Mouse (Mus musculus) left cerebral cortex, adult 11 months (tissue): ENCODE measurements around the gene Zc3h12a.
A peak's percentile ranks its signal among the peaks of the same experiment; 100 is the strongest.

Source experiments
- DNase-seq: peaks from one replicate; pipeline ENCODE4 v3.0.0; 2022; ENCODE audit warnings: low spot score

Gene Zc3h12a

DNA sequence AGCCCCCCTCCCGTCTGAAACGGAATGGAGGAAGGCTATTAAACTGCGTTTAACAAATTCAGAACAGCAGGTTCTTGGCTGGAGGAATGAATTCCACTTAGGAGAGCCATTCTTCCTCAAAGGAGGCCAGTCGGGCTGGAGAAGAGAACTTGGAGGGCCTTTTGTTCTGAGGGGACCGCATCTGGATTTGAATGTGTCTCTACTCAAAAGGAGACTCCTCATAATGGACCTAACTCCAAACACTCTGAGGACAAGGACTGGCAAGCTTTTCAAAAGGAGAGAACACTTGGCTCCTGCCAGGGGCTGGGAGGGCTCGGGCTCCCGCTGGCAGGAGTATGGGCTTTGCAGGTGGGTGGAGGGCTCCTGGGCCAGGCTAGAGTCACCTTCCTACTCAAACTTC is 17.0 kb upstream of the Zc3h12a start:
- DNase-seq, result no peak

DNA sequence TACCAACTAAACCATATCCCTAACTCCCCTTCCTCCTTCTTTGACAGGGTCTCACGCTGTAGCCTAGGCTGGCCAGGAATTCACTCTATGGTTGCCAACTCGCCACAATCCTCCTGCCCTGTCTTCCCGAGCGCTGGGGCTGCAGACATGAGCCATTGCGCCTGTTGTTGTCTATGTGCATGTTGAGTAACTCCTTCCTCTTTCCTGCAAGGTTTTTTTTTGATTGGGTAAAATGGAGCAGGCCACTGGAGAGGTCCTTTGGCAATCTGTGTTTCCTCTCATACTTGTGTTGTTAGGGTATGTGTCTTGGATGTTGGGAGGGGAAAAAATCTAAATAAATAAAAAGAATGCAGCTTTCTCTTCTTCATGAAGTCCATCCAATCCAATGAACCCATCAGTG is 16.6 kb upstream of the Zc3h12a start:
- no peak for DNase-seq

DNA sequence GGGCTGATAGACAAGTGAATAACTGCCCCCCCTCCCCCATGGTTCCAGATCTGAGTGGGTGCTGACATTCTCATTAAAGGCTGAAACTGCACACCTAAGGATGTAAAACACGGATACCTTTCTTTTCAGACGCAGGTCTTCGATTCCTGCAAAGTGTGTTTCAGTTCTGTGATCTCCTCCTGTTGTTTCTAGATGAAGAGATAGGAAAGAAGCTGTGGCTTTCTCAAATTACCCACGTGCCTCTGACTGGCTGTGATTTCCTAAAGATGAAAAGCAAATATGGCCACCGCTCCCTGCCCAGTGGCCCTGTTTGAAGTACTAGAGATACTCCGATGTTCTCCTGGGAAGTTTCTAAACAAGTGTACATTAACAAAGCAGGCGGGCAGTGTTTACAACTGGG is 10.7 kb upstream of the Zc3h12a start:
- no peak for DNase-seq

DNA sequence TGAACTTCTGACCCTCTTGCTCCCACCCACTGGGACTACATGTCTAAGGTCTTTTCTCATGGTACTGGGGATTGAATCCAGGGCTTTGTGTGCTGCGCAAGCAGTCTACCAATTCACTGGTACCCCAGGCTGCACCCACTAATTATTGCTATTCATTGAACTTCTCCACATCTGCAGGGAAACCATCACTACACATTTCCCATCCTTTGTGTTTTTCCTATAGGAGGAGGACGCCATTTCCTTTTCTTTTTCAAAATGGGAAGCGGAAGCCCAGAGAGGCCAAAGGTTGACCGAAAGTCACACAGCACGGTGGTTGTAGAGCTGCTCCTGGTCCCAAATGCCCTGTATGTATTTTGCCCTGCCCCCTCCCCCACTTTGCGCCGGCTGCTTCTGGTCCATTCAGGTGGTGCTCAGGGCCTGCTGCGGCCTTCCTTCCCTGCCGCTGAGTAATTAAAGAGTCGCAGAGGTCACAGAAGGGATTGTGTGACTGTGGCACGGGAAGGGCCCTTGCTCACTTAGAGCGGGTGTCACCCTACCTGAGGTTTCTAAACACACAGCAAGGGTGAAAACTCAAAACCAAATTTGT is 8.8 kb upstream of the Zc3h12a start:
- DNase-seq, result no peak

DNA sequence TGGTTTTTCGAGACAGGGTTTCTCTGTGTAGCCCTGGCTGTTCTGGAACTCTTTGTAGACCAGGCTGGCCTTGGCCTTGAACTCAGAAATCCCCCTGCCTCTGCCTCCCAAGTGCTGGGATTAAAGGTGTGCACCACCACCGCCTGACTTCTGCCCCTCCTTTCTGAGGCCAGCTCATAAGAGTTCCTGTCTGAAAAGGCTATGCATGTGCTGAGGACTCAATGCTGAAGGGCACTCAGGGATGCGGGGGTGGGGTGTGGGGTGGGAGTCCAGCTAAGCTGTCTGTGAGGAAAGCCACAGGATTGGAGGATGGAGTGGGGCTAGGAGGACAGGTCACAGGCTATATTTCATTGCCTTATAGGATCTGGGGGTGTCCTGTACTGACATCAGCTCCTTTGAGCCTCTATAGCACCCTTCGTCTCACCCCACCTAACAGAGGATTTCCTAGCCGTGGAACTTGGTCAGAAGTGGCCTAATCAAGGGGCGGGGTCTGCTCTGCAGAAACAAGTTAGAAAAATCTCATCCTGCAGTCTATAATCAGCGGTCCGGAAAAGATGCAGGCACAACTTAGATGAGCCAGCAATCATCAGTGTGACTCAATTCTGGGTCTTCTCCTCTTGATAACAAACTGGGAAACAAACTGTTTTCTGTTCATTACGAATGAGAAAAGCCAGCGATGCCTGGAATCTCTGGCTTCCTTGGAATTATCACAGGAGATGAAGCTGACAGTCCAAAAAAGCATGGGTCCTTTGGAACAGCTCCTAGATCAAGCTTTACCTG is 7.6 kb upstream of the Zc3h12a start:
- DNase-seq, result no peak

DNA sequence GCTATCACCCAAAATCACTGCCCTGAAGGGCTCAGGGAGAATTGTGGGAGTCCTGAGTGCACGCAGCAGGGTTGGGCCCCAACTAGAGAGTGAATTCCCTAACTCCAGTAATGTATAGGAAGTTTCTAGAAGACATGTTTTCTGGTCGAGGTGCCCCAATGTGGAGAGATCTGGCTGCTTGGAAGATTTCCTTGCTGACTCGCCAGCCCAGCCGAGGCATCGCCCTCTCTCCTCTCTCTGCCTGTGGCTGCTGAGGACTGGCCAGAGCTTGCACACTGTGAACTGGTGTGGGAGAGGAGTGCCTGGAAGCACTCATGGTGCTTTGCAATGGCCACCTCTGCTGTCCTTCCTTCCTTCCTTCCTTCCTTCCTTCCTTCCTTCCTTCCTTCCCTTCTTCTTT is 7.0 kb upstream of the Zc3h12a start:
- DNase-seq, result no peak

DNA sequence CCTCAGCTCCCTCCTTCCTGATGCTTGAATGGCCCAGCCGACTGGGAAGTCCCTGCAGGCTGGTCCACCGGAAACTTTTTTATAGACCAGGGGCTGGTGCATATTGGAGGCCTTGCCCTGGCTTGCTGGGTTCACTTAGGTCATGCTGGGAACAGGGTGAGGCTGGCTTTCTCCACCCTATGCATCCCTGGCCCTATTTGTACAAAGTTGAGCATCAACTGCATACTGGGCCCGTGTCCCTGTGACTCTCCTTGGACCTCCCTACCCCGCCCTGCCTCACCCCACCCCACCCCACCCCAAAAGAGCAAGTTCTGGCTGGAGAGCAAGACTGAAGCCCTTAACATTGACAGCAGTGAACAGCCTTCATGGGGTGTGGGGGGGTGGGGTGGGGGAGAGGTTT is 6.6 kb upstream of the Zc3h12a start:
- no peak for DNase-seq

DNA sequence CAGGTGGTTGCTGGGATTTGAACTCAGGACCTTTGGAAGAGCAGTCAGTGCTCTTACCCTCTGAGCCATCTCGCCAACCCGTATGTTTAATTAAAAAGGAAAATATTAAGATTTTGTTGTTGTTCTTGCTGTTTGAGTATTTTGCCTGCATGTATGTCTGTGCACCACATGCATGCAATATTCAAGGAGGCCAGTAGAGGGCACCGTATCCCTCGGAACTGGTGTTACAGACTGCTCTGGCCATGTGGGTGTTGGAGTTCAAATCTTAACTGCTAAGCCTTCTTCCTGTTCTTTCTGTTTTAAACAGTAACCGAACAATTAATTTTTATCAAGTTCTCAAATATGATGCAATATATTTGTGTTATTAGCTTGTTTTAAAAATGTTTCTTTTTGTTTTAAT is 4.8 kb upstream of the Zc3h12a start:
- DNase-seq, result no peak

DNA sequence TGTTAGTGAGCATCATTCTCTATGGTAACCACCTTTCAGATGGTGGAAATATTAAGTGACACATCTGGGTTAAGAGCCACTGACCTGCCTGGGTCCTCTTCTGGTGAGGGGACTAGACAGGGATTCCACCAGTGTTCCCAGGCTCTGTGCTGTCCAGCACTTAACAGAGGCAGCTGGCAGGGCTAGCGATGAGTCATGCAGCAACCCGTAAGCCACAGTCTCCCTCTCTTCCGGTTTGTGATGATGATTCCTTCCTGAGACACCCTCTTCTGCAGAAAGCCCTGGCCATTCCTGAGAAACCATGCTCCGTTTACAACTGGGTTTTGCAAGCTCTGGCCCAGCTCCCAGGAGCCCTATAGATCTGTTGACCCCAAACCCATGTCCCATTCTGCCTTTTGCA is 3.9 kb upstream of the Zc3h12a start:
- no peak for DNase-seq

DNA sequence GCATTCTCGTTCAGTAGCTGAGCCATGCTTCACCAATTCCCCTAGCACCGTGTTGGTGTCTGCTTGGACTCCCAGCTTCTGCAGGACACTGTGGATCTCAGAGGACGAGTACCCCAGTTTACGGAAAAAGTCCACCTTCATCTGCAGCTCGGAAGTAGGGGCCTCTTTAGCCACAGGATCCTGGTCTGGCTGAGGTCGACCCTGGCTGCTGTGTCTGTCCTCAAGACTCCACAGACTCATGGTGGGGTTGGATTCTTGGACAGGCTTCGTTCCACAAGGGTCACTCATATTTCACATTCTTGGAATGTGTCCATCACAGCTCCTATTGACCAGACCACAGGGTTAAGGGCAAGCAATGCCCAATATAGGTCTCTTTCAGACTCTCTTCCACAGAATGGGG is 879 bp downstream of the Zc3h12a start:
- DNase-seq, result no peak

DNA sequence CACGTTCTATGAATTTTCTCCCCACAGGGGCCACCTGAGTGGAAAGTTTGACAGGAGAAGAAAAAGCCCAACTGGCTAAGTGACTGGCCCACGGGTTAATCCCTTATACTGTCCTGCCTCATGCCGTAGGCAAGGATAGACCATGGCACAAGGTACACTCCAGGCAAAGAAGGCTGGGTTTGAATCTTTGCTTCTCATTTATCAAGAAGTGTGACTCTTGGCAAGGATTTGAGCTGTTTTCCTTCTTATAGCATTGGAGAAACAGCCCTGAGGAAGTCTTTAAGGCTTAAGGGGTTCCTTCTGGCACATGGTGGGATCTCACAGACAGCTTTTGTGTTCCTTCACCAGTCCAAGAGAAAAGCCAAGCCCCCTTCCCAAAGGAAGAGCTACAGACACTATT is 1.5 kb downstream of the Zc3h12a start:
- DNase-seq, result no peak

DNA sequence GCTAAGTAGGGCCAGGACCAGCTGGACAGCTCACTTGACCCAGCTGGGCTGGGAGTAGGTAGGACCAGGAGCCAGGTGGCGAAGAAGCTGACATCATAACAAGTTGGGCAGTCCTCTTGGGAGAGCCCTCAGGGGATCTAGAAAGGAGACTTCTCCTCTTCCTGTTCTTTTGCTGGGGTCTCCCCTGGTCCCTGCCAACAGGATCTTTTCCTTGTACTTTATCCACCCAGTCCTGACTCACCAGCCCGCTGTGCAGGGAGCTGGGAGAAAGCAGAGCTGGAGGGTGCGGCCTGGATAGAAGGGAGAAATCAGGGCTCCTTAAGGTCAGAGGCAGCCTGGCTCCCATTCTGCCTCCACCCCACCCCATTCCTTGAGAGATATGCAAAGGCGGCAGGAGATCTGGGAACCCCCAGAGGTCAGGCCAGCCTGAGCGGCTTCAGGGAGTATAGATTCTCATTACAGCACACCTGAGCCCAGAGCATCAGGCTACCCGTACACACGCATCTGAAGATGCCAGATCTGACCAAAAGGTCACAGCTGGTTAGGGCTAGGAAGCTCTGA is 2.2 kb downstream of the Zc3h12a start:
- no peak for DNase-seq

DNA sequence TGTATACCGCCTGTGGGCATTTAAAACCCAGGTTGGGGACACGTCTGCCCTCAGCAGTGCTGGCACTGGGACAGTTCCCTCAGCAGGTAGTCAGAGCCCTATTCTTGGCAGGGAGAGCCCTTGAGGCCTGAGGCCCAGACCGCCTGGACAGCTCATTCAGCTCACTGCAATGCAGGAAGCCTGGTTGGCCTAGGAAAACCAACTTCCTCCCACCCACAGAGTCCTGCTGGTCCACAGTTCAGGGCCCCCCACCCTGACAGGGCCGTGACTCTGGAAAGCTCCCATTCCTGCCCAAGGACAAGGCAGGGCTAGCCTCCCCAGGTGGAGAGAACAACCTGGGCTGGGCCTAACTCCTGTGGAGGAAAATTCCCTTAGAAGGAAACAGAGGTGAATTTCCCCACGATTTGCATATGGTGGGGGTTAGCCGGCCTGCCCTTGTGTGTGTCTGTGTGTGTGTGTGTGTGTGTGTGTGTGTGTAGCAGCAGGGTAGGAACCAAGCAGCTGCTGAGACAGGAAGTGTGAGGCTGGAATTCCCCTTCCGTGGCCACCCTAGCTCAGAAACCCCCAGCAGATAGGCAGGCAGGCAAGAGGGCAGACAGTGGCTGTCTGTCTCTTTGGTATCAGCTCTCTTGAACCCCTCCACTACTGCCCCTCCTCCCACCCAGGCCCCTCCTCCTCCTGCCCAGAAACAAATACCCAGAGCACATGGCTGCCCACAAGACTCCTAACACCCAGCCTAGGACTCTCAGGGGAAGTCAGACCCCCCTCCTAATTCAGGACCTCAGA is 3.0 kb downstream of the Zc3h12a start:
- no peak for DNase-seq

DNA sequence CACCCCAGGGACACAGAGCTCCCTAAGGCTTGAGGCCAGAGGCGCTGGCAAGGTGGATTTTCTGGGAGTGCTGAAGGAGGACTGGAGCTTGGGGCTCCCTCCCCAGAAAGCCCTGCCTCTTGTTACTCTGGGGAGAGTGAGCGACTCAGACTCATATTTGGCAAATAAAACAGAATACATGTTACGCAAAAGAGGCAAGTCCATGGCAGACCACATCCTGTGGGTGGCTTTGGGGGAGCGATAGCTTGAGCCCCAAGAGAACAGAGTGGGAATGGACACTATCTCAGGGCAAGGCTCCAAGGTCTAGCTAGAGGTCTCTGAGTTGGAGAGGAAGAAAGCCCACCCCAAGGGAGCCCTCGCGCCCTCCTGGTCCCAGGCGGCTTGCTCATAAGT is 4.4 kb downstream of the Zc3h12a start:
- no peak for DNase-seq

DNA sequence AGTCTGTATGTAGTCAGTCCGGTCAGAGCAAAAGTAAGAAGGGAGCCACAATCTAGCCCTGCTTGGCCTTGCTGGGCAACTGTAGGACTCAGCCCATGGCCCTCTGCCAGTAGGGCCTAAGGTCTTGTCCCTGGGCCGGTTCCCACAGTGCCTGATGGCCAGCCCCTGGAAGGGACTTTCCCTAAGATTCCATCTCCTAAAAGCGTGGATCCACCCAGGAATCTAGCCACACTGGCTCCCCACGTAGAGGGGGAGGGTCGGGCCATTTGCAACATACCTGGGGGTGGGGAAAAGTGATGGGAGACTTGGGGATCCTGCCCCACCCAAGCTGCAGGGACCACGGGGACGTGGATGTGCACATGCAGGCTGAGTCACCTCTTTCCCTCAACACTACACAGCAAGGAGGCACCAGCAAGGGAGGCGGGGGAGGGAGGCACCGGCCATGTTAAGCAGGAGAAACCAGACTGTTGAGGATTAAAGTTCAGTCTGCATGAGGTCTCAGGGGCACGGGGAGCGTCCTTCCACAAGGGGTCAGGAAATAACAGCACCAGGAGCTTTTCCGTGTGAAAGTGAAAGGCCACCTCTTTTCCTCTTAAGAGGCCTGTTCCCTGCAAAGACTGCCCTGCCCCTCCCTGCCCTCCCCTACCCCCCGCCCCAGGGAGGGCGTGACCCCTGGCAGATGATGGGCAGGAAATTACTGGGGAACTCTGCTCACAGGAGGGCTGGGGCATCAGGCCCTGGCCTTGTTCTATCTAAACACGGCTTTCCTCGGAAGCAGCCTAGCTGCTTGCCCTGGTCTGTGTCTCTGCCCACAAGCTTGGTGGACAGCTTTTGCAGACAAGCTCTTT is 5.0 kb downstream of the Zc3h12a start:
- no peak for DNase-seq

DNA sequence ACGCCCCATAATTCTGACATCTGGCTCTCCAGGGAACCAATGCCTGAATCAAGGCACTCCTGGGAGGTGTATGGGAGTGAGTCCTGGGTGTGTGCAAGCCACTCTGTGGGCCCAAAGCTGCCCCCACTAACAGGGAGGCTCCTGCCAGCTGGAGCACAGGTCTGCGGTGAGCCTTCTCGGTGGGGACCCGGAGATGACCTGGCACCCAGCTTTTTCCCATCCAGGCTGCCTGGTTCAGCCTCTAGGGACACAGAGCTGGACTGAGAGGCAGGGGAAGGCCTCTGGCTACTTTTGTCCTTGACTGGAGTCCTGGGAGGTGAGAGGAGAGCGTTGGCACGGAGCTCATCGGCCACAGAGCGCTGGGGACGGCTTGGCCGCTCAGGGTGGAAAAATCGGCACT is 7.9 kb downstream of the Zc3h12a start:
- DNase-seq, result no peak

DNA sequence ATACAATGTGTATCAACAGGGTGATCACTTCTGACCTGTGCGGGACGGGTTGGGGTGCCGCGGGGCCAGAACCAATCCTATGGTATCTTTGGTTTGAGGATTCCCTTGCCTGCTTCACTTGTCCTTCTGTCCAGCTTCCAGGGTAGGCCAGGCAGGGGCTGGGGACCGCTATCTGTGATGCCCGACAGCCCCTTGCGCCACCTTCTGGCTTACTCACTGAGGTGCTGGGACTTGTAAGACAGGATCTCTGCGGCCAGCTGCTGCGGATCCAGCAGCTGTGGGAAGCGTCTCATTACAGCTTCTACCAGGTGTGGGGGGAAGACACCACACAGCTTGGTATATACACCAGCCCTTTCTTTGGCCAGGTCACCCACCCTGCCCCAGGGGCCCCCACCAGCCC is 8.6 kb downstream of the Zc3h12a start:
- DNase-seq, result no peak

DNA sequence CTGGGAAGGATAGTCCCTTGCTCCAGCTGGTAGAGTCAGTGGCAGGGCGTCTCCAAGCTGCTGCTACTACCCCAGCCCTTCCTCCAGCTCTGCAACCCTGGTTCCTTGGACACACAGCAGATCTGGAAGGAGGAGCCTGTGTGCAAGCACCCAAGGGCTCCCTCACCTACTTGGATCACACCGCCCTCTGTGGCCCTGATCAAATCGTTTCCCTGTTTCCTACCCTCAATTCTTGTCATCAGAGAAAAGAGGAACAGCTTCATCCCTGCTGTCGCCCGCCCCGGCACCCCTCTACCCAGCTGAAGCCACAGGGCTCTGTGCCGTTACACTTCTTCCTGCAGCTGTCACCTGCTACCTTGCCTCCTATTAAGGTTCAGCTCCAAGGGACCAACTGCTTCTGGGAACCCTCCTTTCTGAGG is 9.7 kb downstream of the Zc3h12a start:
- DNase-seq, result no peak

DNA sequence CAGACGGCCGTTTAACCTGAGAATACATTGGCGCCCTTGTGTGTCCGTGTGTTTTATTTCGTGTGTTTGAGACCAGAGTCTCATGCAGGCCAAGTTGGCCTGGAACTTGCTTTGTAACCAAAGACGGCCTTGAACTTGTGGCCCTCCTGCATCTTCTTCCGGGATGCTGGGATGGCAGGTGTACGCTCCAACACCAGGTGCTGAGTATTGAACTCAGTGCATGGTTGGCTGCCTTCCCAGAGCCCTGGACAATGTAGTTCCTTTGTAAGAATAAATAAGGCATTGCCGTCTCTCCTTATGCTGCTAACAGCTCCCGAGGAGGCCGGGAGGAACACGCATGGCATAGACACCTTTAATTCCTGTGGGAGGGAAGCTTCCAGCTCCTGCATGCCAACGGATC is 10.7 kb downstream of the Zc3h12a start:
- no peak for DNase-seq

DNA sequence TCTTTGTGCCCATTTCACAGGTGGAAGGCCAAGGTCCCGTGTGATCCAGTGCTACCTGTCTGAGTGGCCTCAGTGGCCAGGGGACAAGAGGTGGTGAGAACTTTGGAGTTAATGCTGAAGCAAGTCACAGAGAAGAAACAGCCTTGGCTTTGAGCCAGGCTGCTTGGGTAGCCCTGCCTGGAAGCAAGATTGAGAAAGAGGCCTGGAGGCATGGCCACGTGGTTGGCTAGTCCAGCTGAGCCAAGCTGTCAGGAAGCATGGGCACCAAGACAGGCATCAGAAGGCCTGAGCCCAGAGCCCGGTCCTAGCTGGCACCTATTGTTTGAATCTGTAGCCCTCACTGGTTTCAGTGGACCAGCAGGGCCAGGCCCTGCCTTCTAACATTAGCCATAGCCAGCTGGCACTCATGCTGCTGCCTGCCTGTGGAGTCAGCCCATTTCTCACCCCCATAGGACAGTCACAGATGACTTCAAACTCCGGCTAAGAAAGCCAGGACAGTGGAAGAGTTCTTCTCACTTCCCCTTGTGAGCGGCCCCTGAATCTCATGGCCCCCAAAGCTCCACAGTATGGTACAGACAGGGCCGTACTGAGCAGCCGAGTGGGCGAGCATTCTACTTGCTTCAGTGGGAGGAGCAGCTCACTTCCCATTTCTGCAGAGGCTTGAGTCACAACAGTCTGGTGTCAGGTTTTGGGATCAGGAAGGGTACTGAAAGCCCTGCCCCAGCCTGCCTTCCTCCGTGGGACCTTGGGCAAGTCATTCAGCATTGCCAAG is 11.4 kb downstream of the Zc3h12a start:
- DNase-seq, result peak; percentile 66

DNA sequence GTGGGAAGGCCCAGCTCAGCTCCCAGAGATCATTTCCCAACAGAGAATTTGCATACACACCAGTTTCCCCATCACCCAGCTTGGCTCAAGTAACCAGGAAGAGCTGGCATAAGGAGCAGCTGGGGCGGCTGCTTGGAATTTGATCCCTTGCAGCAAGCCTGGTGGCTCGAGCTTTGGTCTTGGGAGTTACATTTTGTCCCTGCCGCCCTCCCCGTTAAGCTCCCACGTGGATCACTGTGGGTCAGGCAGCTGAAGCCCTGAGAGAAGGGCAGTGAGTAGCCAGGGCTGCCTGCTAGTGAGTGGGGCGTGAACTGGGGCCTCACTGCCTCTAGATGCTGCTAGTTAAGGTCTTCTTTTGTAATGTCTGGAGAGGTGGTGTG is 11.9 kb downstream of the Zc3h12a start:
- DNase-seq, result no peak
